Mouse (Mus musculus): Measurements from ENCODE around the gene Hist1h2bk.

Gene Hist1h2bk

GRCm38 (mm10) chr13:22014411-22014845 is 21.2 kb upstream of the Hist1h2bk start:
- in situ Hi-C loops (cut with MboI, MseI), result no loop called here

GRCm38 (mm10) chr13:22015479-22016450 is 19.9 kb upstream of the Hist1h2bk start:
- in situ Hi-C loops (cut with MboI, MseI), result no loop called here

DNA sequence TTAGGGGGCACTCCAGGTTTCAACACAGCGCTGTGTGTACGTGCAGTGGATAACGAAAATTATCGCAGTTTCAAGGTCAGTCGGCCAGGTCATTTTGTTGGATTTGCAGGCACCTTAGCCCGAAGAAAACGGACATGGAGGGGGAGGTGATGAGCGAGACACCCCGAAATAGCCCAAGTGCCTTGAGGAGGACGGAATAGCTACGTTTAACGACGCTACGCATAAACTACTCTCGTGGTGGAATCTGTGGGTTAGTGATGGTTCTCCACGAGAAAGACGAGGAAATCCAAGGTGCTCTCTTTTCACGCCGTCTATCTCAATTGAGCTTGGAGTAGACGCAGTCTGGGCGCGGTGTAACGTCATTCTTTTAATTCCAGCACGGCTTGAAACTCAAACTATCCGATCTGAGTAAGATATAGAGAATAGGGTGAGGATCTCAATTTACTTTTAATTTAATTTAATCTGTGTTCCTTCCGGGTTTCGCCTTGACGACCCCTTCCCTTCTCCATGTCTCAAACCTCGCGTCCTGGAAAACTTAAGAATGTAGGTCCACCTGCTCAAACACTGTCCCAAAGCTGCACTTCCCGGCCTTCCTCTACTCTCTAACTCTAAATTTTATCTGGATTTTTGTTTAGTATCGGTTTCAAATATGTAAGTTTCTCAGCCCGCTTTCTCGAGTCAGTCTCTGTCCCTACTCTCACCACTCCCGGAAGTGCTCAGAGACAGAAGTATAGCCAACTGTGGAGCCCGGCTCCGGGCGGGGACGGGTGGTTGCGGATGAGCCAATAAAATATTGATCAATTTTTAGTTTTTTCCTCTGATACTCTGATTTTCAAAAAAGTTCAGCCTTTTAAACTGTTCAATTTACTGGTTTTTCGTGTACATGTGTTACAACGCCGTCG is 15.5 kb upstream of the Hist1h2bk start:
- in situ Hi-C loops (cut with MboI, MseI), result loop anchor here (10.0 kb wide), 2 partner anchors 215 to 845 kb away; partner anchors contain the start of gene Trim27

DNA sequence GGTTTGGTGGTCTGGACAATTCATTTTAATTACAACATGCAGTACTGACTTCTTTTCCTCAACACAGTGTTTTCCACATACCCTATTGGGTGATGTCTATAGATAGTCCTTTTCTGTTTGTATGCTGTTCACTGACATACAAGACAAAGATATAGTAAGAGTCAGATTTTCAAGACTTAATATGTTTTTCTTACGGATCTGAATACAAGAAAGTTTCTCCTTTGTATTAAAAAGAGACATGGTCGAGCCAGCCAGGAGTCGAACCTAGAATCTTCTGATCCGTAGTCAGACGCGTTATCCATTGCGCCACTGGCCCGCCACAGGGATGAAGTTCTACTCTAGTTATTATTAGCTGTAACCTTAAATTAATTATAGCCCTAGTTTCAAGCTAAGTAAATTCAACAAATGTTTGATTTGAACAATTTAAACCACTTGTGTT is 14.8 kb upstream of the Hist1h2bk start:
- in situ Hi-C loops (cut with MboI, MseI), result loop anchor here (10.0 kb wide), 2 partner anchors 216 to 846 kb away; partner anchors contain the start of gene Trim27

- in situ Hi-C loops (cut with MboI, MseI), result loop anchor here (10.0 kb wide), 2 partner anchors 217 to 847 kb away; partner anchors contain the start of gene Trim27
Measured at GRCm38 (mm10) chr13:22021581-22021980, 14.1 kb upstream of the Hist1h2bk start.

GRCm38 (mm10) chr13:22022241-22022640 is 13.4 kb upstream of the Hist1h2bk start:
- in situ Hi-C loops (cut with MboI, MseI), result loop anchor here (10.0 kb wide), 2 partner anchors 217 to 847 kb away; partner anchors contain the start of gene Trim27

DNA sequence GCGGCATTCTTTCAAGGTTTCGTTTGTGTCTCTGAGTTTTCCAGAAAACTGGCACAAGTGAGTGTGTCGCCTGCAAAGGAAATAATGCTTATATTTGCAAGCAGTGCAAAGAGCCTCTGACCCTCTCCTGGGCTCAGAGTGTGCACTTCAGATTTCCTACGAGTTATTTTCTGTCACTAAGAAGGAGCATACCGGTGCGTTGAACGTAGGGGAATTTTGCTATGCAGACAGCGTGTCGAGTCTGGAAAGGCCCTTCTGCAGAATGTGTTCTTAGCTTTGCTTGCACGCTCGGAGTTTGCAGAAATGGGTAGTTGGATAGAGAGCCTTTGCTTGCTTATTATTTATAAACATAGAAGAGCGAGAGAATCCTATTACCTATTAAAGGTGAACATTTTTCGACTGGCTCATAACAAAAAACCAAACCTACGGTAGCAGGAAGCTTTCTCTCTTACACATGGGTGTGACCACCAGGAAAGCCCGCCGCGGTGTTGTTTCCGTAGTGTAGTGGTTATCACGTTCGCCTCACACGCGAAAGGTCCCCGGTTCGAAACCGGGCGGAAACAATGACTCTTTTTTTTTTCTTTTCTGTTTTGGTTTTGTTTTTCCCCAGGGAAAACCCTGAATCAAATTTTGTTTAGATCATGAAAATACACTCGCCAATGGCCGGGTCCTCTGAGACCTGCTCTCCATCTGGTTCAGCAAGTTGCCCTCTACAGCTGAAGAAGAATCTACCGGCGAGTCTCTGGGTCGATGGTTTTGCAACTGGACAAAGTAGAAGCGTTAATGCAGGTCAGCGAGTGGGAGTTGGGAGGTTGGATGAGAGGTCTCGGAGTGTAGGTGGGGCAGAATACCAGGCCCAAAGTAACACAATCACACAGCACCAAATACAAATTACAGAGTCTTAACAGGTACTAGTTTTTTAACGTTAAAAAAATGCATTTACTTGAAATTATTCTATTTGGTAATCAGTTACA is 9.3 kb upstream of the Hist1h2bk start:
- in situ Hi-C loops (cut with MboI, MseI), result loop anchor here (5.0 to 10.0 kb wide), 5 partner anchors 54 to 1421 kb away; partner anchors contain the start of gene Trim27

DNA sequence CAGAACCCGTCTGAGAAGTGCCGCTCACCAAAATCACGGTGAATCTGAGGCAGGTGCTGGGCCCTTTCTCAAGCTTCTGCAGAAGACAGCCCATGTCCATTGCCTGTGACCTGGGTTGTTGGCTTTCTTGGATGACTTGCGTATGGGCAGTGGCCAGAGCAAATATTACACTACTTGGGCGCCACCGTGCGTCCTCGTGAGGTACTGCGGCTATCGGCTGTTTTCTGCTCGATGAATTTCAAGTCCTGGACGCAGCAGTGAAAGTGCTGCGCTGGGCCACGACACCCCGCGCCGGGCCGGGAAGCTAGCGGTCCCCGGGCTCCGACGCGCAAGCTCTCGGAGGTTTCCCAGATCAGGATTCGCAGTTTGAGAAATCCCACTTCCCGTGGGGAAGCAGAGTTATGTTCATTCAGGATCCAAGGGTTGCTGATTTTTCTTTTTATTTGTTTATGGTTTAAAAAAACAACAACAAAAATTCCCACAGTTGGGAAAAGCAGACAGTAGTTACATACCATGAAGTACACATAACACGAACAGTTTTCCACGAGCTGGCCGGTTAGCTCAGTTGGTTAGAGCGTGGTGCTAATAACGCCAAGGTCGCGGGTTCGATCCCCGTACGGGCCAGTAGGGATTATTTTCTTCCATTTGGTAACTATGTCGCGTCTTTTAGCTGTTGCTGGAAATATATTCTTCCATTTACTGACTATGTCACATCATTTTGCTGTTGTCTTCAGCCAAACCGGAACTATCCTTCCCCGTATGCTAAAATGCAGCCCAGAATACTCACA is 6.8 kb upstream of the Hist1h2bk start:
- in situ Hi-C loops (cut with MboI, MseI), result loop anchor here (5.0 to 10.0 kb wide), 5 partner anchors 57 to 1418 kb away; partner anchors contain the start of gene Trim27

- in situ Hi-C loops (cut with MboI, MseI), result loop anchor here (5.0 to 10.0 kb wide), 8 partner anchors 58 to 1715 kb away; partner anchors contain the start of genes Hist1h2af, Hist1h2bb, Hist1h3c and Hist1h3g
Measured at GRCm38 (mm10) chr13:22029928-22030327, 5.7 kb upstream of the Hist1h2bk start.

DNA sequence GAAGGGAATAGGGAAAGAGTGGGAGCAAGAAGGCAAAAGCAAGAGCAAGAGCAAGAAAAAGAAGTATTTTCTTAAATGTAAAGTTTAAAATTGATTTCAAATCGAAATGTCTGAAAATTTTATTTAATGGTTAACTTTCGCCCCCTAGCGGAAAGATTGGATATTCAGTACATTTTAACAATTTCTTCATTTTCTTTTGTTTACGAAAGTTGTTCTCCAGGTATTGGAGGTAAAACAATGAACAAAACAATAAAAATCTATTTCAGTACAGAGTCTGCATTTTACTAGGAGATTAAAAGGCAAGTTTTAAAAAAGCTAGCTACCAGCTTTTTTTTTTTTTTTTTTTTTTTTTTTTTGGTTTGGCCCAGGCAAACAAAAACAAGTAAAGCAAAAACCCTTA is 5.2 kb upstream of the Hist1h2bk start:
- in situ Hi-C loops (cut with MboI, MseI), result loop anchor here (5.0 to 10.0 kb wide), 3 partner anchors 178 to 1714 kb away; partner anchors contain the start of genes Hist1h2af, Hist1h2bb, Hist1h3c and Hist1h3g

DNA sequence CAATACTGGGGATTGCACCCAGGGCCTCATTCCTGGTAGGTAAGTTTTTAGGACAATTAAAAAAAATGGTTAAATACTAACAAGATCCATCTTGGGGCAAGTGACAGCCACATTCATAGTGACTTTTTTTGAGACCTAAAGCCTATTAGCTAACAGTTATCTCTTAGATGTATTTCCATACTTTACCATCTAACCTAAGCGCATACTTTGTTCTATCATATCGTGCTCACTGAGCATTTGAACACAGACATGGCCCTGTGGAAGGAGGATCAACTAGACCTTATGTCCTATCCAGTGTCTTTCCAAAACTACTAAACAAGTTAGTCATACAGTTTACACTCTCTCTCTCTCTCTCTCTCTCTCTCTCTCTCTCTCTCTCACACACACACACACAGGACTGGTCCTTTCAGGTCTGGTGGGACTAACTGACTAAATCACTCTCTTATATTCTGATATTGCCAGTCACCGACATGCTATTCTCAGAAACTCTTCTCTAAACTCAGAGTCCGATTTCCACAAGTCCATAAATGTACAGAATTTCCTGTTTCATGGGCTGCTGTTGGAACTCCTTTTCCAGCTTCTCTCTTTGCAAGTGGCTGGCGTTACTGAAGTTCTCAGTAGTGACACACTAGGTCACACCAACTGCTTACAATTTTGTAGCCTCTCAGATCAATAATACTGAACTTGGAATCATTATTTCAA is 1.8 kb upstream of the Hist1h2bk start:
- in situ Hi-C loops (cut with MboI, MseI), result loop anchor here (5.0 to 10.0 kb wide), 3 partner anchors 182 to 1711 kb away; partner anchors contain the start of genes Hist1h2af, Hist1h2bb, Hist1h3c and Hist1h3g

- in situ Hi-C loops (cut with MboI, MseI), result loop anchor here (5.0 to 10.0 kb wide), 4 partner anchors 182 to 1710 kb away; partner anchors contain the start of genes Hist1h2af, Hist1h2bb, Hist1h2bm and Hist1h3c
Measured at GRCm38 (mm10) chr13:22034443-22035266, 1.0 kb upstream of the Hist1h2bk start.

GRCm38 (mm10) chr13:22036149-22036956 is 683 bp downstream of the Hist1h2bk start:
- in situ Hi-C loops (cut with MboI, MseI), result loop anchor here (5.0 to 10.0 kb wide), 3 partner anchors 314 to 1708 kb away; partner anchors contain the start of genes Hist1h2af, Hist1h2bb, Hist1h2bm and Hist1h3c

- in situ Hi-C loops (cut with MboI, MseI), result loop anchor here (5.0 to 10.0 kb wide), 3 partner anchors 315 to 1708 kb away; partner anchors contain the start of genes Hist1h2af, Hist1h2bb, Hist1h2bm and Hist1h3c
Measured at GRCm38 (mm10) chr13:22036986-22037385, 1.3 kb downstream of the Hist1h2bk start.

DNA sequence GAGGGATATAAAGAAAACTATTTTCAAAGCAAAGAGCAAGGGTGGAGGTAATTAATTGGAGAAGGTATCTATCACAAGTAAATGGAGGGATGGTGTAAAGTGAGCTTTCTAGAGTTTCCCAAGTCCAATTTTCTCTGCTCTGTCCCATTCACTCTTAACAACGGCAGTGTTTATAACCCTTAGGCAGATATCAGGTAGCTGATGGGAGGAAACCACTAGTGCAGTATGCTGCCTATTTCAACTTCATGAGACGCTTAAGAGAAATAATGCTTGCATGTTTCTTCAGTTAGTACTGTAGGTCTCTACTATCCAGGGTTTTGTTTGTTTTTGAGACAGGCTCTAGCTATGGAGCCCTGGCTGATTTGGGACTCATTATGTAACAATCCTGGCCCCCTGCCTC is 1.7 kb downstream of the Hist1h2bk start:
- in situ Hi-C loops (cut with MboI, MseI), result loop anchor here (5.0 to 10.0 kb wide), 3 partner anchors 315 to 1707 kb away; partner anchors contain the start of genes Hist1h2af, Hist1h2bb, Hist1h2bm and Hist1h3c

DNA sequence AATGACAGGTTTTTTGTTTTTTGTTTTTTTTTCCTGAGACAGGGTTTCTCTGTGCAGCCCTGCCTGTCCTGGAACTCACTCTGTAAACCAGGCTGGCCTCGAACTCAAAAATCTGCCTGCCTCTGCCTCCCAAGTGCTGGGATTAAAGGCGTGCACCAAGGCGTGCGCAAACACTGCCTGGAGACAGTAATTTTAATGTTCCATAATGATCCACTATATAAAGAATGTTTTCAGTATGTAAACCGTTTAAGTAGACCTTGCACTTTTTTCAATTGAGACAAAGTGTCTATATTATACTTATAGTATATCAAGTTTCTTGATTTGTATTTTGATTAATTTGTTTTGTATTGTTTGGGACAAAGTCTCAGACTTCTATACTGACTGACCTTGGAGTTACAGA is 3.7 kb downstream of the Hist1h2bk start:
- in situ Hi-C loops (cut with MboI, MseI), result loop anchor here (5.0 to 10.0 kb wide), 3 partner anchors 317 to 1705 kb away; partner anchors contain the start of genes Hist1h2af, Hist1h2bb, Hist1h2bm and Hist1h3c
